Mouse (Mus musculus) right cerebral cortex, postnatal 36 days (tissue): ENCODE measurements at regions not wholly inside any gene's neighbourhood (a gene's known extent, or its start where the extent isn't known, plus 50 kb on each side); places are given as distances from the start of the nearest gene placed in this dataset.
A peak's percentile ranks its signal among the peaks of the same experiment; 100 is the strongest.

ENCODE experiments used
- DNase-seq, 2 experiments: peaks; one replicate each; pipeline ENCODE4 v3.0.0; 2022; ENCODE audit warnings: low spot score in 2 of 2, mixed read lengths in 1 of 2

- no peak for DNase-seq
Observed at GRCm38 (mm10) chr13:28651810-28652209, 301.7 kb downstream of the Sox4 start.

GRCm38 (mm10) chr13:28645881-28646280, 307.6 kb downstream of the Sox4 start:
- DNase-seq = no peak

- DNase-seq = no peak
Observed at GRCm38 (mm10) chr13:28644846-28645574, 308.5 kb downstream of the Sox4 start.

- DNase-seq = no peak
Observed at GRCm38 (mm10) chr13:28640826-28641225, 312.7 kb downstream of the Sox4 start.

- no peak for DNase-seq
Observed at GRCm38 (mm10) chr13:28635230-28635950, 318.1 kb downstream of the Sox4 start.

- DNase-seq = no peak
Observed at GRCm38 (mm10) chr13:28633541-28634041, 319.9 kb downstream of the Sox4 start.

GRCm38 (mm10) chr13:28629431-28630331, 323.8 kb downstream of the Sox4 start:
- no peak for DNase-seq

- no peak for DNase-seq
Observed at GRCm38 (mm10) chr13:28628751-28629150, 324.8 kb downstream of the Sox4 start.

GRCm38 (mm10) chr13:28618961-28619360, 334.6 kb downstream of the Sox4 start:
- DNase-seq = no peak

- DNase-seq = no peak
Observed at GRCm38 (mm10) chr13:28617503-28617902, 336.0 kb downstream of the Sox4 start.

- no peak for DNase-seq
Observed at GRCm38 (mm10) chr13:28616645-28617381, 336.7 kb downstream of the Sox4 start.

- no peak for DNase-seq
Observed at GRCm38 (mm10) chr13:28607551-28608114, 345.9 kb downstream of the Sox4 start.

- no peak for DNase-seq
Observed at GRCm38 (mm10) chr13:28606651-28607050, 346.9 kb downstream of the Sox4 start.

GRCm38 (mm10) chr13:28605833-28606232, 347.7 kb downstream of the Sox4 start:
- no peak for DNase-seq

- peak; percentile 2 to 7 for DNase-seq
Observed at GRCm38 (mm10) chr13:28604016-28604415, 346.7 kb downstream of the Gm11361 start.

- no peak for DNase-seq
Observed at GRCm38 (mm10) chr13:28600792-28601191, 343.5 kb downstream of the Gm11361 start.

GRCm38 (mm10) chr13:28596367-28596766, 339.0 kb downstream of the Gm11361 start:
- no peak for DNase-seq

- DNase-seq = no peak
Observed at GRCm38 (mm10) chr13:28592176-28592575, 334.8 kb downstream of the Gm11361 start.

GRCm38 (mm10) chr13:28587977-28588376, 330.6 kb downstream of the Gm11361 start:
- DNase-seq = no peak

- no peak for DNase-seq
Observed at GRCm38 (mm10) chr13:28586693-28587092, 329.4 kb downstream of the Gm11361 start.

GRCm38 (mm10) chr13:28586140-28586539, 328.8 kb downstream of the Gm11361 start:
- no peak for DNase-seq
